Mouse (Mus musculus) kidney, adult 18-20 months (tissue): ENCODE data around the gene Lcn11.

Experiments used
- DNase-seq: peaks from one replicate; pipeline ENCODE4 v3.0.0; 2021

Gene Lcn11

GRCm38 (mm10) chr2:25828344-25828947, 51.6 kb downstream of the Lcn11 start:
- no peak for DNase-seq
